Mouse (Mus musculus): ENCODE data around the gene Lix1l.
"Not testable (repeated sequence)": the region's sequence is repeated elsewhere in the genome, so short reads cannot be mapped to it uniquely, and the experiment has no call there.

Lix1l gene

DNA sequence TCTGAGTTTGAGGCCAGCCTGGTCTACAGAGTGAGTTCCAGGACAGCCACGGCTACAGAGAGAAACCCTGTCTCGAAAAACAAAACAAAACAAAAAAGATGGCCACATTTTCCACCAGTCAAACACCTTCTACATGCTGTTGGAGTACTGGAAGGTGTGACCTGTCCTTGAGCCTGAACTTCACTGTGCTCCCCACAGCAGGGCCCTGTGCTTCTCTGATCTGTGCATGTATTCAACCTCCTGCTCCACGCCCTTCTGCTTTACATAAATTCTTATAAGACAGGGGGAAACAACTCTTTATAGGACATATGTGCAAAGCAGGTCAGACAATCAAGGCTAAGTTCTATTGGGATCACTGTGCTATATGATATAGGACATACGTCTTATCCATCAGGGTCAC lies 22.3 kb downstream of the Lix1l start:
- no peak for DNase-seq (ENCODE audit: low read depth in 2 of 2, low spot score in 2 of 2)

GRCm38 (mm10) chr3:96629729-96630600 lies 29.0 kb downstream of the Lix1l start, which contains the start of gene Rbm8a:
TSS of gene Rbm8a (plus strand) at chr3:96629933.
- DNase-seq (ENCODE audit: low read depth in 2 of 2, low spot score in 2 of 2), result peak; percentile 84 to 92

DNA sequence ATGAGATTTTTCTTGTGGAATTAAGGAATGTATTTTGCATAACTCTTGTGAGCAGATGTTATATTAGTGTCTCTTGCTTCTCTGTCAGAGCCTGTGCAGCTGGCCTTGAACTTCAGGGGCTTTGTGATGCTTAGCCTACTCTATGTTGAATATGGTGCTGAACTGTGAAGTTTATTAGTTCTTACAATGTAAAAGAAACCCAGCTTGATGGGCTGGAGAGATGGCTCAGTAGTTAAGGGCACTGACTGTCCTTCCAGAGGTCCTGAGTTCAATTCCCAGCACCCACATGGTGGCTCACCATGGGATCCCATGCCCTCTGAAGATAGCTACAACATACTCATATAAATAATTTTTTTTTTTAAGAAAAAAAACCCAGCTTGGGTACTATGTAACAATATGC lies 31.1 kb downstream of the Lix1l start:
- no peak for DNase-seq (ENCODE audit: low read depth in 2 of 2, low spot score in 2 of 2)

DNA sequence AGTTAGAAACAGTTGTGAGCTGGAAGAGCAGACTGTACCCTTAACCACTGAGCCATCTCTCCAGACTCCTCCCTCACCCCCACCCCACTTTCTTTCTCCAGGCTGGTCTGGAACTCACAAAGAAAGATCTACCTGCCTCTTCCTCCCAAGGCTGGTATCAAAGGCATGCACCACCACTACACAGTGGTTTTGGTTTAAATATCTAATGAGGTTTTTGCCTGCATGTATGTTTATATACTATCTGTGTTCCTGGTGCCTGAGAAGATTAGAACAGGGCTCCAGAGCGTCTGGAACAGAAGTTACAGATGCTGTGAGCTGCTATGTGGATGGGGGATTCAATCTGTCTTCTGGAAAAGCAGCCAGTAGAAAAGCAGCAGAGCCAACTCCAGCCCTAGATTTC lies 33.1 kb downstream of the Lix1l start:
- DNase-seq (ENCODE audit: low read depth in 2 of 2, low spot score in 2 of 2), result no peak

DNA sequence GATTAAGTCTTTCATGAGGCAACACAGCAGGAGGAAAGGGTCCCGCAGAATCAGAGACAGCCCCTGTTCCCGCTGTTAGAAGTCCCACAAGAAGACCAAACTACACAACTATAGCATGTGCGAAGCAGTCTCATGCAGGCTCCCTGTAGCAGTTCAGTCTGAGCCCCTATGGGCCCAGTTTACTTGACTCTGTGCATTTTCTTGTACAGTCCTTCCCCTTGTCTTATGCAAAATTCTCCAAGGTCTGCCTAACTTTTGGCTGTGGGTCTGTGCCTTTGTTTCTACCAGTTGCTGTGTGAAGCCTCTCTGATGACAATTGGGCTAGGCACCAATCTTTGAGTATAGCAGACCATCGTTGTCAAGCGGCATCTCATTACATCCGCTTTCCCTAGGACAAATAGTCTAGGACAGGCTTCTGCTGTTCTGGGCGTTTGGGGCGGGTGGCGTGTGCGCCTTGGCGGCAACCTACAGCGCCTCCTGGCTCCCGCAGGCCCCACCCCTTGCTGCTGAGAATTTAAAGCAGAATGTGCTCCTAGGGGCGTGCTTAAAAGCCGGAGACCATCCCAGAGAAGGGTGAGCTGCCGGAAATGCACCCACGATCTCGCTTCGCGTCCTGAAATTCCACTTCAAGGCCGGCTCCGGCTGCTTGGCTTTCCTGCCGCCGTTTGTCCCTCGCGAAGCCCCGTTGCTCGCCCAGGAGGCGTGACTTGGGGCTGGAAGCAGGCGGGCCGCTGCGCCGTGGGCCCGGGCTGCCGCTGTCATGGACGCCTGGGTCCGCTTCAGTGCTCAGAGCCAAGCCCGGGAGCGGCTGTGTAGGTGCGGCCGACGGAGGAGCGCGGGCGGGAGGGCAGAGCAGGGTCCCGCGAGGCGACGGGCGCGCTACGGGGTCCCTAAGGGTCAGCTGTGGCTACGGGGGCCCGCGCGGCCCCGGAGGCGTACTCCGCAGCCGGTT lies 34.3 kb downstream of the Lix1l start, which contains the start of the genes Pex11b and Gm42957:
Gene Pex11b (plus strand): TSS at position 449 of the 952 bp plus-strand sequence.
Gene Gm42957 (plus strand): TSS at position 547 of the 952 bp plus-strand sequence.
- peak; percentile 75 to 78 for DNase-seq (ENCODE audit: low read depth in 2 of 2, low spot score in 2 of 2)

GRCm38 (mm10) chr3:96635906-96636305 lies 35.0 kb downstream of the Lix1l start:
- no peak for DNase-seq (ENCODE audit: low read depth in 2 of 2, low spot score in 2 of 2)

GRCm38 (mm10) chr3:96636448-96636847 lies 35.5 kb downstream of the Lix1l start:
- DNase-seq (ENCODE audit: low read depth in 2 of 2, low spot score in 2 of 2), result no peak

DNA sequence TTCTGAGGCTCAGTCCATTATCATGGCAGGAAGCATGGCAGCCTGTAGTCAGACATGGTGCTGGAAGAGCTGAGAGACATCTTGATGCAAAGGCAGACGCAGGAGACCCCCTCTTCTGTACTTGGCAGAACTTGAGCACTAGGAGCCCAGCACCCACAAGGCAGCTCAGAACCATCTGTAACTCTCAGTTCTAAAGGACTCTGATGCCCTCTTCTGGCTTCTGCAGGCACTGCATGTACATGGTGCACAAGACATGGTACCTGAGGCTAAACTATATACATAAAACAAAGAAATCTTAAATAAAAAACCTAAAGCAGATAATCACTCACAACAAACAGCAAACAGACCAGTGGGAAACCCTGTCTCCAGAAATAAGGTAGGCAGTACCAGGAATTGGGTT lies 38.3 kb downstream of the Lix1l start:
- peak; percentile 71 to 85 for DNase-seq (ENCODE audit: low read depth in 2 of 2, low spot score in 2 of 2)

GRCm38 (mm10) chr3:96645018-96645649 lies 44.2 kb downstream of the Lix1l start, which contains the start of gene Itga10:
TSS of gene Itga10 (plus strand) at chr3:96645584.
- DNase-seq (ENCODE audit: low read depth in 2 of 2, low spot score in 2 of 2), result no peak

- DNase-seq (ENCODE audit: low read depth in 2 of 2, low spot score in 2 of 2), result no peak
Observed at GRCm38 (mm10) chr3:96647365-96647764, 46.4 kb downstream of the Lix1l start.

- no peak for DNase-seq (ENCODE audit: low read depth in 2 of 2, low spot score in 2 of 2)
Observed at GRCm38 (mm10) chr3:96660901-96661300, 60.0 kb downstream of the Lix1l start.

GRCm38 (mm10) chr3:96662731-96663316 lies 61.9 kb downstream of the Lix1l start:
- DNase-seq (ENCODE audit: low read depth in 2 of 2, low spot score in 2 of 2), result no peak

- DNase-seq (ENCODE audit: low read depth in 2 of 2, low spot score in 2 of 2), result peak; percentile 29 to 64
Observed at GRCm38 (mm10) chr3:96663432-96664239, 62.7 kb downstream of the Lix1l start.

DNA sequence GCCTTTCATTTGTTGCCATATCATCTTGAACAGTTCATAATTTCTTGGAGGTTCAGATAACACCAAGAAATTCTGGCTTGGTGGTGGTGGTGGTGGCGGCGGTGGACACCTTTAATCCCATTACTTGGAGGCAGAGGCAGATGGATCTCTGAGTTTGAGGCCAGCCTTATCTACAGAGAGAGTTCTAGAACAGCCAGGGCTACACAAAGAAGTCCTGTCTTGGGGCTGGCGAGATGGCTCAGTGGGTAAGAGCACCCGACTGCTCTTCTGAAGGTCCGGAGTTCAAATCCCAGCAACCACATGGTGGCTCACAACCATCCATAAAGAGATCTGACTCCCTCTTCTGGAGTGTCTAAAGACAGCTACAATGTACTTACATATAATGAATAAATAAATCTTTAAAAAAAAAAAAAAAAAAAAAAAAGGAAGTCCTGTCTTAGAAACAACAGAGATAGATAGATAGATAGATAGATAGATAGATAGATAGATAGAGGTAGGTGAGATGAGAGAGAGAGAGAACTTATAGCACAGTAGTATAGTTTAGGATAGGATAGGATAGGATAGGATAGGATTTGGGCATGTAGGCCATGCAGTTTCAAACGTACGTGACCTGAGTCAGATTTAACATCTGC lies 64.9 kb downstream of the Lix1l start:
- not testable (repeated sequence) for DNase-seq (ENCODE audit: low read depth in 2 of 2, low spot score in 2 of 2)

GRCm38 (mm10) chr3:96666916-96667315 lies 66.0 kb downstream of the Lix1l start:
- no peak for DNase-seq (ENCODE audit: low read depth in 2 of 2, low spot score in 2 of 2)

GRCm38 (mm10) chr3:96667316-96667715 lies 66.4 kb downstream of the Lix1l start:
- DNase-seq (ENCODE audit: low read depth in 2 of 2, low spot score in 2 of 2), result peak in 1 of 2 experiments; percentile 19

- no peak for DNase-seq (ENCODE audit: low read depth in 2 of 2, low spot score in 2 of 2)
Observed at GRCm38 (mm10) chr3:96668424-96669067, 67.6 kb downstream of the Lix1l start.

- DNase-seq (ENCODE audit: low read depth in 2 of 2, low spot score in 2 of 2), result peak; percentile 79 to 83
Observed at GRCm38 (mm10) chr3:96669727-96670468, 68.9 kb downstream of the Lix1l start, which contains the start of gene Ankrd35. TSS of gene Ankrd35 (plus strand) at chr3:96670131.
